Mouse (Mus musculus) kidney, postnatal 4 days (tissue): ENCODE measurements around the gene Olfr1440.

Source experiments
- DNase-seq, 2 experiments: peaks; one replicate each; pipeline ENCODE4 v3.0.0; 2021; ENCODE audit warnings: mixed read lengths in 2 of 2

Olfr1440 gene

GRCm38 (mm10) chr19:12386979-12387378, at the start of gene Olfr1440:
Olfr1440 (plus strand) TSS chr19:12387279.
- no peak for DNase-seq

- DNase-seq = no peak
Observed at GRCm38 (mm10) chr19:12373004-12373403, 14.1 kb upstream of the Olfr1440 start.

- DNase-seq = no peak
Observed at GRCm38 (mm10) chr19:12374465-12375025, 12.5 kb upstream of the Olfr1440 start.

GRCm38 (mm10) chr19:12413737-12414136, 26.7 kb downstream of the Olfr1440 start:
- DNase-seq = no peak

GRCm38 (mm10) chr19:12417361-12417760, 30.3 kb downstream of the Olfr1440 start, which contains the start of gene Olfr1441:
Olfr1441 (plus strand) TSS chr19:12417433.
- DNase-seq = no peak

GRCm38 (mm10) chr19:12418312-12418711, 31.2 kb downstream of the Olfr1440 start:
- DNase-seq = no peak

GRCm38 (mm10) chr19:12420555-12420954, 33.5 kb downstream of the Olfr1440 start:
- DNase-seq = no peak

- DNase-seq = no peak
Observed at GRCm38 (mm10) chr19:12421680-12422079, 34.6 kb downstream of the Olfr1440 start.

GRCm38 (mm10) chr19:12427101-12427500, 40.0 kb downstream of the Olfr1440 start:
- no peak for DNase-seq

GRCm38 (mm10) chr19:12427605-12428004, 40.5 kb downstream of the Olfr1440 start, which contains the start of gene Pfpl:
Pfpl (plus strand) TSS chr19:12427905.
- DNase-seq = no peak

GRCm38 (mm10) chr19:12433033-12433432, 46.0 kb downstream of the Olfr1440 start:
- peak; percentile 14 to 51 for DNase-seq

GRCm38 (mm10) chr19:12435011-12435416, 47.9 kb downstream of the Olfr1440 start:
- DNase-seq = no peak

GRCm38 (mm10) chr19:12435750-12436524, 48.9 kb downstream of the Olfr1440 start:
- no peak for DNase-seq

- no peak for DNase-seq
Observed at GRCm38 (mm10) chr19:12439581-12439980, 52.5 kb downstream of the Olfr1440 start.

GRCm38 (mm10) chr19:12440103-12440725, 53.1 kb downstream of the Olfr1440 start:
- DNase-seq = no peak

GRCm38 (mm10) chr19:12442560-12442959, 55.5 kb downstream of the Olfr1440 start:
- no peak for DNase-seq

- DNase-seq = no peak
Observed at GRCm38 (mm10) chr19:12445014-12445413, 57.9 kb downstream of the Olfr1440 start.
